Mouse (Mus musculus) cerebellum, postnatal 25 days (tissue): Measurements from ENCODE around the gene Hmgb1.
A peak's percentile ranks its signal among the peaks of the same experiment; 100 is the strongest.

Experiments
- DNase-seq, 2 experiments: peaks; one replicate each; pipeline ENCODE4 v3.0.0; 2021; ENCODE audit warnings: mixed read lengths in 2 of 2

Hmgb1 gene

DNA sequence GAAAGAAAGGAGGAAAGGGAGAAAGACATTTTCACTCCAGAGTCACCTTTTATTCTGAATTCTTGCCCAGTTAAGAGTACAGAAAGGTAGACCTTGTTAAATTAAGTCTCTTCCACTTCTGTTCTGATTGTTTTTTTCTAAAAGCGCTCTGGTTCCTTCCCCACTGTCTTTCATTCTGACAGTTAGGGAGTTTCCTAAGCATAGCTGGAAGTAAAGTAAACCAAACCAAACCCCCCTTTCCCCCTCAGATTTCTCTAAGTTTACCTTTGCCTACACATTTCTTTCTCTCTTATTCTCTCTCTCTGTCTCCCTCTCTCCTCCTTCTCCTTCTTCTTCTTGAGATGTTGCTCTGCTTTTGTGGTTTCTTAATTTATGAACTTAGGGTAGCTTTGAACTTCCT lies 85.3 kb downstream of the Hmgb1 start:
- no peak for DNase-seq

DNA sequence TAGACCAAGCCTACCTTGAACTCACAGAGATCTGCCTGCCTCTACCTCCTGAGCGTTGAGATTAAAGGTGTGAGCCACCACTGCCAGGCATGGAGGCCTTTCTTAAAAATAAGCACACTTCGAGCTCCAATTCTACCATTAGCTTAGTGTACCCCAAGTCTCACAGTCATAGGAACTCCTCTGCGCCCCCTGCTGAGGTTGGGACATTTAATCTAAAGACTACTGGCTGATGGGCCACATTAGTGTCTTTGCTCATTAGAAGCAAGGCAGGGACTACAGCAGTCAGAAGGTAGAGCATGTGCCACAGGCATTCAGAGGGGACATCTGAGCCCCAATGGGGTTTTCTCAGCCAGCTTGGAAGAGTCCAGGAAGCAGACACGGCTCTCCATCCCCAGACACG lies 86.4 kb downstream of the Hmgb1 start:
- no peak for DNase-seq

DNA sequence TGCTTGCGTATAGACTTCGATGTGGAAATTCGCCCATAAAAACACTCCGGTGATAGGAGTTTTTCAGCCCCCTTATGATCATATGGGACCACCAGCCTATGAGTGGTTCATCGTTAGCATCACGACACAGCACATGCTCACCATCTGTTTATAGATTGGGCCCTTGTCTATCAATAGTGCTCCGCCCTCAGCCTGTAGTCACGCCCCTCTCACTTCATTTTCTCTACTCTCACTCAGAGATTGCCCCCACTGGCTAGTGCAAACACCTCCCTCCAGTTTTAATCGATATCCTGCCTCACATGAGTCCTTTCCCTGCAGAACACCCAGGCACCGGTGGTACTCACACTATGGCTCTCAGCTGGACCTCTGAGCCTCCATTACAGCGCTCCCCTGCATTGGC lies 88.0 kb downstream of the Hmgb1 start:
- no peak for DNase-seq

DNA sequence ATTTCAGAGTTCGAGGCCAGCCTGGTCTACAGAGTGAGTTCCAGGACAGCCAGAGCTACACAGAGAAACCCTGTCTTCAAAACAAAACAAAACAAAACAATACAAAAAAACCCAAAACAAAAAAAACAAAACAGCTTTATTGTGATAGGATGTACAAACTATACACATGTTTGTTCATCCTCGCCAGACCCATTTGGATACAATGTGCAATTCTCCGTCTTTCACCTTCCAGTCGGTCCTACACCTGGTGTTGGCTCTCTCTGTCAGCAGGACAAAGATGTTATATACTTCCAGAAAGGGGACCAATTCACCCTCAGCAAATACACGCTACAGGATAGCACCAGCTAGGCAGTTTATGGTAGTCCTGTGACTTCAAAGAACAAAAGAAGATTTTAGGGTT lies 91.4 kb downstream of the Hmgb1 start:
- DNase-seq: no peak

DNA sequence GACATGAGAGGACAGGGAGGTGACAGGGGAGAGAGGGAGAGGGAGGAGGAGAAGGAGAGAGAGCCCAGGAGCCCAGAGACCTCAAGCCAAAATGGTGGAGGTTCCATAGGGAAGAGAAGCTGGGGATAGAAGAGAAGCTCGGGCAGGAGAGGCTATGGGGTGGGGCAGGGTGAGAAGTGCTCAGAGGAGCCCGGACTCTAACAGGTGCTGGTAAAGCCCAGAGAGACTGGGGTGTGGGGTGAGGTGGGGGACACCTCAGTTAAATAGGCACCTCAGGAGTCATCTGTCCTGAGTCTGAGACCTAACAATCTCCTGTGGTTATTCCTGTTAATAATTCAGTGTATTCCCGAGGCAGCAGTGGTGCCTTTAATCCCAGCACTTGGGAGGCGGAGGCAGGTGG lies 91.8 kb downstream of the Hmgb1 start:
- no peak for DNase-seq

DNA sequence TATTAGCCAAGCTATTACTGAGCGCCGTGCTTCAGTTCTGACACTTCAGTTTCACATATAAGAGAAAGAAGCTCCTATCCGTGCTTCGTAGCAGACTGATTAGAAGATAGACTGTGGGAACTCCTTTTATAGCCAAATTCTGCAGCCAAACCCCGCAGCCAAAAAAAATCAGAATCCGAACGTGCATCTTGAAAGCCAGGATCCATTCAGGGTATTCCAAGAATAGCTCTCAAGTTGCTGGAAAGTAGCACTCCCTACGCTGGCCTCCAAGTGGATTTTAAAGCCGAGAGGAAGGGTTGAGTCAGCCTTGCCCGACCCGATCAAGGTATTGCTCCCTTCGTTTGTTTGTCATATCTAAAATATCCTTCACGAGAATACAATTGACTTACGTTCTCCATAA lies 93.0 kb downstream of the Hmgb1 start:
- no peak for DNase-seq

DNA sequence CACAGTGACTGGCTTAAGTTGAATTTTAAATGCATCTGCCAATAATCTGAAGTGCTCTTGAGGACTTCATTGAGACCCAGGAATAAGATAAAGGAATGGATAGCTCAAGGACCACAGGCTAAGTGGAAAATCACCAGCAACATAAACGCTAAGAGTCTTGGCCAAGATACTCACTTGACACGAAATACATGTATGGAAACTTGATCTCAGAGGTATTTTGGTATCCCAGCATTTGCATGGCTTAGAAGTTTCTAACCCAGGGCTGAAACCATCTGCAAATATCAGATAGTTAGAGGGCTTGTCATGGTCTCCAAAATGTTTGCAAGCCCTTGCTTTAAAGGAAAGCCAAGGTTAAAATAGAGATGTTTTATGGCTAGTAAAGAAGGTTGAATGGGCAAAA lies 94.4 kb downstream of the Hmgb1 start:
- DNase-seq: no peak

DNA sequence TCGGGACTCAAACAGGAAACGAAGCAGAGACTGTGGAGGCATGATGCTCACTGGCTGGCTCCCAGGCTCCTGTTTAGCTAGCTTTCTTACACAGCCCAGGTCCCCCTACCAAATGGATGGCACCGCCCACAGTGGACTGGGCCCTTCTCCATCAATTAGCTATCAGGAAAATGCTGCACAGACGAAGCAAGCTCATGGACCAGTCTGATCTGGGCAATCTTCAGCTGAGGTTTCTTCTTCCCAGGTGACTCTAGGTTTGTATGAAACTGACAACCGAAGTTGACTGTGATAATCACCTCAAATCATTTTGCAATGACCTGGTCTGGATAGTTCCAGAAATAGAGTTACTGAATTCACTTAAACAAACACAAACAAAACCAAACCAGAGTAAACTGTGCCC lies 94.8 kb downstream of the Hmgb1 start:
- no peak for DNase-seq

DNA sequence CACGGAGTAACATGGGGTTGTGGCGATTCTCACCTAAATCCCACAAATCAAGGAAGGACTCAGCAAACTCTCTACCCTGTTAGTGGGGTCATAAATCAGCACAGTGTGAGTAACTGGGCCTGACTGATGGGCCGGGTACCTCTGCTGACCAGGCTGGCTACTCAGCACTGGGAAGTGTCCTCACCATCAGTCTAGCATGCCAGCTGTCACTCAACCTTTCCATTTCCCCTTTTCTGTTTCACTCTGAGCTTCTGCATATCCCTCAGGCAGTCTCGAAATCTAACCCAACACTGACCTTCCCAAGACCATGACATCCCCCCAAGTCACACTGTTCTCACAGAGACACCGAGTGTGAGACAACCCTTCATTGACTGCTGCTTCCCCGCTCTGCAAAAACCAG lies 95.4 kb downstream of the Hmgb1 start:
- no peak for DNase-seq

DNA sequence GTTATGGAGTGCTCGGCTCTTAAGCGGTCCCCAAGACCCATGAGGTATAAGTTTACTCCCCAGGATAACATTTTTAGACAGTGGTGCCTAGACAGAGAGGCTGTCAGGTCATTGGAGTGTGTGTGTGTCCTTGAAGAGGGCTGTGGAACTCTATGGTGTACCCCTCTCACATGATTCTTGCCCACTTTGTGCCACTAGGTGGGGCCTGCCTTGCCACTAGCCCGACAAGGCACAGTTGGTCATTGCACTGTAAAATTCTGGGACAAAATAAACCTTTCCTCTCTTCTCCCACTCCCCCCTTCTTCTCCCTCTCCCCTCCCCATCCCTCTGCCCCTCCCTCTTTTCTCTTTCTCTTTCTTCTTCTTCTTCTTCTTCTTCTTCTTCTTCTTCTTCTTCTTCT lies 96.1 kb downstream of the Hmgb1 start:
- no peak for DNase-seq

DNA sequence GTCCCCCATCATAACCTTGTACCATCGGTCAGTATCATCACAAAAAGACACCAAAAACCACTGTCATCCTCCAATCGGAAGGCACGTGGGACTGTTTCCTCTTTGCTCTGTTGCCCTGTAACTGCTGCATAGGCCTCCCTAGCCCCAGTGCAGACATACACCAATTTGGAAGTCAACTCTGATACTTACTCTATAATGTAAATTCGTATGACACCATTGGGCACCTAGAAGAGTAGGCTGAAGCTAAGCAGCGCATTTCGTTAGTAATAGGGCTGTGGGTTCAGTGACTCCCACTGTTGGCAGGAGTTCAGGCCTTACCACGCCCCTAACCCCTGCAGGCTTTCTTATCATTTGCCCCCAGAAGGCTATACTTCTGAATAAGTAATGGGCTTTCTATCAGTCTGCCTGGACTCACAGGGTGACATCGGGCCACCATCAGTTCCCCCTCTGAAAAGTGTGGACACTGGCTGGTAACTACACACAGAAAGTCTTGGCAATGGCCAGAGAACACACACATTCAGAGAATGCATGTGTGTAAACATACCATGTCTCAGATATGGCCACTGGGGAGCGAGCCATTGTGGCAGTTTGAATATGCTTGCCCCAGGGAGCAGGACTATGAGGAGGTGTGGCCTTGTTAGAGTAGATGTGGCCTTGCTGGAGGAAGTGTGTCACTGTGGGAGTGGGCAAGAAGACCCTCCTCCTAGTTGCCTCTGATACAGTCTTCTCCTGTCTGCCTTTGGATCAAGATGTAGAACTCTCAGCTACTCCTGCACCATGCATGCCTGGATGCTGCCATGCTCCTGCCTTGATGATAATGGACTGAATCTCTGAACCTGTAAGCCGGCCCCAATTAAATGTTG lies 97.7 kb downstream of the Hmgb1 start:
- DNase-seq: no peak

DNA sequence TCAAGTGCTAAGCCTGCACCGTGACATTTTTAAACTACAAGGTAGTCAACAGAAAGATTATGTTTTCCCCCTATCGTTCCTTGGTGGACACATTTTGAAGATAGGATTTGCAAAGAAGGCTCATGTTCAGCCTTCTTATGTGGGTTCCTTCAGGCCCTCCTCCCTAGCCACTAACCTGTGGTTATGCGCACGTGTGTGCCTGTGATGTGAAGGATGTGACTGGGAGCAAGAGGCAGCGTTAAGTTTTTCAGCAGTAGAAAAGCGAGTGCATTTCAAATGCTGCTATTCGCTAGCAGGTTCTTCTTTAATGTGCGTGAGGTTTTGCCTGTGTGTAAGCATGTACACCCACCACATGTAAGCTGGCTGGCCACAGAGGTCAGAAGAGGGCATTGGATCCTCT lies 103.8 kb downstream of the Hmgb1 start:
- no peak for DNase-seq

DNA sequence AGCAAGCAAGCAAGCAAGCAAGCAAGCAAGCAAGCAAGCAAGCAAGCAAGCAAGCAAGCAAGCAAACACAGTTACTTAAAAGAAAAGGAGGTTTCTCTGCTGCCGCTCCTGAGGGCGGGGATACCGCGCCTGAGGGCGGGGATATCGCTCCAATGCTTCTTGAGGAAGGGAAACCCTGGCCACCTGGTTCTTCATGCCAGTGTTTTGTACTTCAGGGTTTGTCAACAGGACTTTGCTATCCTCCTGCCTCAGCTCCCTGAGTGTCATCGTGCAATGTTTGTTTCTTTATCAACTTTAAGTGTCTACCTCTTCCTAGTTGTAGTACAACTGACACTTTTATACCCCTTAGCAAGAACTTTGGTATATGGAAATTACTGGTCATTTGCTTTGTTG lies 104.5 kb downstream of the Hmgb1 start:
- DNase-seq: no peak

DNA sequence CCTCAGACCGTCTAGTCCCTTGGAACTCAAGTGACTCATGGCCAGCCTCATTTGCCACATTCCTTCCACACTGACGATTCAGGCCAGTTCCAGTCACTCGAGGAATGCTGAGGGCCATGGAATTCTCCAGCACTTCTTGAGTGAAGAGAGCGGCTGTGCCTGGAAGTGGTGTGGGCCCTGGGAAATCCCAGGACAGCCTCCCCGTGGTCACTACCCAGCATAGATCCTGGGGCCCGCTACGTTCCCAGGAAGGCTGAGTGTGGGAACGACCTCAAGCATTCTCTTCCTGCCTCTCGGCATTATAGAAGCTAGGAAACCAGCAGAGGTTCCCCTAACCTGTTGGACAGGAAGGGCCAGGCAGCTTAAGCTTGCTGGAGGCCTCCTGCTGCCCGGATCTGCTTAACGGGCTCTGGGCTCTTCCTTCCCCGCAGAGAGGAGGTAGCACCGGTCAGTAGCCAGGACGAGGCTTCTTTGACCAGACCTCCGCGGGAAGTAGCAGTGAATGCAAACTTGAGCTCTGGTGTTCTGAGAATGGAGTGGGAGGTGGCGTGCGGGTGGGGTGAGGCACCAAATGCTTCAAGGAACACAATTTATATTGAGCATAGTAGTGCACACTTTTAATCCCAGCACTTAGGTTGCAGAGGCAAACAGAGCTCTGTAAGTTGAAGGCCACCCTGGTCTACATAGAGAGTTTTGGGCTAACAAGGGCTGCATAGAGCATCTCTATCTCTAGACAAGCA lies 105.1 kb downstream of the Hmgb1 start:
- DNase-seq: no peak

DNA sequence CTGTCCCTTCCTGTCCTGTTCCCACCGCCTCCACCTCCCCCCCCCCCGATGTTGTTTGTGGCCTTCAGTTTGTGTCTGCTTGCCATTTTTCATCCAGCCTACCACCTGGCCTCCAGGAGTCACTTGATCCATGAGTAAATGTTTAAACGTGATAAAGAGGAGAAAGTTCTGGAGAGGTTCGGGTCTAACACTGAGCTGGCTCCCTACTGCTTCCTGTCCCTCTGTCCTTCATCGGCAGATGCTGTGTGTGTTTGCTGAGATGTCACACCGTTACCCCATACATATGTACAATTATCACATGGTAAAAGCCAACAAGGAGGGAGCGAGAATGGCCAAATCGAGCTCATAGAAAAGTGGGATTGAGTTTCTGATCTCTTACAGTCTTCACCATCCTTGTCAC lies 107.2 kb downstream of the Hmgb1 start:
- DNase-seq: no peak

DNA sequence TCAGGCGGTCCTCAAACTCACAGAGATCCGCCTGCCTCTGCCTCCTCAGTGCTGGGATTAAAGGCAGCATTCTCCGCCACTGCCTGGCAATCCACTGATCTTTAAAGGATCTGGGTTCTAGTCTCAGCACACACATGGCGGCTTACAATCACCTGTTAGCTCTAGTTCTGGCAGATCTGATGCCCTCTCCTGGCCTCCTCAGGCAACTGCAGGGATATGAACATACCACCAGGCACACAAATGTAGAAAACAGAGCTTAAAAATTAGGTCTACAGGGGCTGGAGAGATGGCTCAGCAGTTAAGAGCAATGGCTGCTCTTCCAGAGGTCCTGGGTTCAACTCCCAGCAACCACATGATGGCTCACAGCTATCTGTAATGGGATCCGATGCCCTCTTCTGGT lies 112.7 kb downstream of the Hmgb1 start:
- DNase-seq: no peak

DNA sequence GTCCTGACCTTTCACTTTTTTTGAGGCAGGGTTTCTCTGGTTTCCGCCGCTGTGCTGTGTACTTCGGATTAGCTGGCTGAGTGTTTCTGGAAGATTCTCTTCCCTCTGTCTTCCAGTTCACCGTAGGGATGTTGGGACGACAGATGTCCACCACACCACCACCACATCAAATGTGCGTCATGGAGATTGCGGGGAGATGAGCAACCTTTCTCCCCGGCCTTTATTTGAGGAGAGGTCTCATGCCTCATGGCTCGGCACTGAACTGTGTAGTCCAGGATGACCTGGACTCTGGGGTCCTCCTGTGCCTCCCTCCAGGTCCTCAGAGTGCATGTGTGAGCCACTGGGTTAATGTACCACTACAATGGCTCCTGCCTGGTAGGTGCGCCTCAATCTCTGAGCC lies 115.5 kb downstream of the Hmgb1 start:
- DNase-seq: no peak

DNA sequence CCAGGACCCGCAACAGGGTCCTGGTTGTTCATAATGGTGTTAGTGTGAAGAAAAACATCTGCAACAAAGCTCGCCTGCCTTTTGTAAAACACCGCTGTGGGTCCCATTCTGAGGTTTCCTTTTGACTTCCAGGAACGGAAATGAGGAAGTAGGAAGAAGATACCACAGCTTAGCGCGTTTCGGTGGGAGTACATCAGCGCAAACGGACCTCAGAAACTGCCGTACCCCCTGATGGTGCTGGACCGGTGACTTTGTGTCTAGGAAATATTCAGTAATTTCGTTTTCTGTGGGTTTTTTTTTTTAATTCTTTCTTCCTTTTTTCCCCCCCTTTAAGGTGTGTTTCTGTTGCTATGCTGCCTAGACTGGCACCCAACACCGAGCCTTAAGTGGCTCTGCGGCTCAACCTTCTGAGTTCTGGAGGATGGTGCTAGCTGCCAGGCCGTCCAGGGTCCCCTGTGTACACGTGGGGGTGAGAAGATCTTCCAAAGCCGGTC lies 116.0 kb downstream of the Hmgb1 start:
- no peak for DNase-seq

DNA sequence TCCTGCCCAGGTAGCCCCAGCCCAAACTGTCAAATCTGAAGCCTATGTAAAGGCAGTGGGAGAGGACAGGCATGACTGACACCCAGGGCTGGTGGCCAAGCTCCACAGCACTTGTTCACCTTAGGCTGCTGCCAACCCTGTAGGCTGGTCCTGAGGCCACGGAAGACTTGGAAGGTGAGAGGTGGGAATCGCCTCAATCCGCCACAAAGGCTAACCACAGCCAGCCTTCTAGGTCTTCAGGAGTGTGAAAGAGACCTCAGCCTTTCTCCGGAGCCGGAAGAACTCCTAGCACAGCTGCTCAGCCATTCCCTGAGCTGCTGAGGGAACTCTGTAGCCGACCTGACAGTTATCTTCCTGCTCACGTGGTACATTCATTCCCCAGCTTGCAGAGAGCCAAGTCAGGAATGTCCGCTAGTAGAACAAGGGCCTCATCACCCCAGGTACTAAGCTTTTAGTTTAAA lies 116.8 kb downstream of the Hmgb1 start:
- DNase-seq: no peak

DNA sequence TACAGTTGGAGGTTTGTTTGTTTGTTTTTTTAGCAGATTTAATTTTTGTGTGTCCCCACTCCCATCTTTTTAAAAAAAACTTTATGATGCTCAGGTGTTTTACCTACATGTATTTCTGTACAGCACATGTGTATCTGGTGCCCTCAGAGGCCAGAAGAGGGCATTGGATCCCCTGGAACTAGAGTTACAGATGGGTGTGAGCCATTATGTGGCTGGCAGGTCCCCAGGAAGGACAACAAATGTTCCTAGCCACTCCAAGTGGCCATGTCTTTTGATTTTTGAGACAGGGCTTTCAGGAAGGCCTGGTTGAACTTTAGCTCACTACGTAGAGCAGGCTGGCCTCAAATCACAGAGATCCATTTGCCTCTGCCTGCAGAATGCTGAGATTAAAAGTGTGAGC lies 121.5 kb downstream of the Hmgb1 start:
- peak in 1 of 2 experiments; percentile 31 for DNase-seq

DNA sequence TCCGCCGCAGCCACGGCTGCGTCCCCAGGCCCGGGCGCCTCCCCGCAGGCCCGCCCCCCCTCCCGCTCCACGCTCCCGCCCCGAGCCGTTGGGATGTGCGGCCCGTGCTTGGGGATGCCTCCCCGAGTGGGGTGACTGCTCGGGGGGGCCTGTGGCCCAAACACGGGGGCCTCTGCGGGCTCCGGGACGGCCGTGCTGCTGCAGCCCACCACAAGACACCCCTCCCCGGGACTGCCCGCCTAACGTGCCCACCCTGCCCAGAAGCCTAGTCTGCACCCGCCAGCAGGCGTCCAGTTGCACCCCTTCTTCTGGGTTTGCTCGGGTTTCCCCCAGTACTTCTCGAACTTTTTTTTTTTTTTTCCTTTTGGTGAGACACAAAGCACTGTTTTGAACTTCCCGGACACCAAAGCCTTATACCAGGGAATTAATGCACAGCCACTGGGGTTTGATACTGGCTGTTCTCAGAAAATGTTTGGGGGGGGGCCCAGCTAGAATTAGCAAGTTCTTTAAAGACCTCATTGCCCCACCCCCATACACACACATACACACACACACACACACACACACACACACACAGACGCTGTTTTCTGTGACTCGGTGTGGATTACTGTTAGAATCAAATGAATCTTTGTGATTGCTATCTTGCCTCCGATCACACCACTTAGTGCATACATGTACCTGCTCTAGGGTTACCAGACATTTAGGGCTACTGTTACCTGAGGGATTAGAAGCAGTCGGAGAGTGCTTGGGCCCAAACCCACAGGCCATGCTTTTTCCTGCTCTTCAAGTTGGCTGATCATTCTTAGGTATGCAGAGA lies 130.7 kb downstream of the Hmgb1 start:
- DNase-seq: no peak

DNA sequence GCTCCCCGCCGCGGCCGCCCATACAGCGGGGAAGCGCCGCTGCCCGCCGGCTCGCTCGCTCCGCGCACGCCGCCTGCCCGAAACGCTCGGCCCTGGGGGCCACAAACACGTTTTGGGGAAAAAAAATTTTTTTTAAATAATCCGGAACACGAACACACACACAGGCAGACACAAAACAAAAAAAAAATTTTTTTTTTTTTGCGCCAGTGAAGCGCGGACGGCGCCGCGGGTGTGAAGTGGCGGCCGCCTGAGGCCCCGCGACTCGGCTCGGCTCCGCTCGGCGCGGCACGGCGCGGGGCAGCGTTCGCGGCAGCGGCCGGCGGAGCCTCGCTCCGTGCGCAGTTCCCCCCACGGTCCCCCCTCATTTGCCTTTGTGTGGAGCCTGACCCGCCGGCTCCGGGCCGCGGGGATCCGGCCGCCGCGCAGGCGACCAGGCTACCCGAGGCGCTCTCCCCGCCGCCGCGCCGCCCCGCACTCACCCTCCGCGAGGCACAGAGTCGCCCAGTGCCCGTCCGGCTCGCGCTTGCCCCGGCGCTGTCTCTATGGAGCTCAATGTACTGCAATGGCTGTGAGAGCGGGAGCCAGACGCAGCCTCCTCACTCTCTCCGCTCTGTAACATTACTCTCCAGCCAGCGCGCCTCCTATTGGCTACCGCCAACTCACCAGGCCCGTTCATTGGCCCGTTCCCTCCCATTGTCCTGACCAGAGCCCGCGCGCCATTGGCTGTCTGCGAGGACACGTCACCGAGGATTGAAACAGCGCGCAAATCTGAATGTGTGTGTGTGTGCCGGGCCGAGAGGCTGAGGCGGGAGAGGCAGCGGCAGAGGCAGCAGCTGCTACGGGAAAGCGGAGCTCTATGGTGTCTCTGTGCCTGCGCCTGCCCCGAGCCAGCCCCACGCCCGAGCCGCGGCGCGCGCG lies 131.6 kb downstream of the Hmgb1 start:
- DNase-seq: peak; percentile 98 to 99
